Mouse (Mus musculus) small intestine, adult 2 months (tissue): Measurements from ENCODE around the gene Stab1. TPM values are rescaled to one million over a fixed set of nuclear protein-coding genes. Genes with fewer than 3 reads are reported as not detected.

Experiments used
- H3K27ac ChIP-seq: fragments of 200-500 bp; 2 replicates; pipeline ENCODE4 v1.5.1; 2012; ENCODE audit warnings: low read depth, low read length, control low read depth, inconsistent platforms; ENCODE audit not compliant: insufficient read depth
- H3K27me3 ChIP-seq: fragments of 200-500 bp; 2 replicates; pipeline ENCODE4 v1.6.1; 2012; ENCODE audit warnings: mild to moderate bottlenecking, moderate library complexity, low read length, inconsistent platforms; ENCODE audit not compliant: control insufficient read depth, insufficient read depth
- H3K36me3 ChIP-seq: fragments of 200-500 bp; 2 replicates; pipeline ENCODE4 v1.6.1; 2012; ENCODE audit warnings: mild to moderate bottlenecking, low read length, control low read depth, inconsistent platforms; ENCODE audit not compliant: control insufficient read depth, insufficient read depth
- H3K4me1 ChIP-seq: fragments of 200-500 bp; 2 replicates; pipeline ENCODE4 v1.6.1; 2012; ENCODE audit warnings: low read length, inconsistent platforms, mixed read lengths; ENCODE audit not compliant: control insufficient read depth, insufficient read depth, insufficient read length
- H3K4me3 ChIP-seq: fragments of 200-500 bp; 2 replicates; pipeline ENCODE4 v1.5.1; 2012; ENCODE audit warnings: low read depth, mild to moderate bottlenecking, control low read depth, inconsistent platforms, low read length, moderate library complexity
- CTCF ChIP-seq: fragments of 200-500 bp; IDR thresholded peaks from 2 replicates; pipeline ENCODE4 v1.5.1; 2012; ENCODE audit warnings: low read depth, mild to moderate bottlenecking, control low read depth, inconsistent platforms, low read length, moderate library complexity, mixed read lengths; ENCODE audit not compliant: insufficient replicate concordance, insufficient read length; ENCODE audit errors: extremely low read depth
- POLR2A ChIP-seq: fragments of 200-500 bp; IDR thresholded peaks from 2 replicates; pipeline ENCODE4 v1.6.1; 2012; ENCODE audit warnings: low read depth, mild to moderate bottlenecking, control low read depth, inconsistent platforms, low read length, moderate library complexity
- WGBS: fragments of 180-500 bp; shearing (Covaris S2); methylation state at CpG from one replicate; pipeline ENCODE4 v1.1.7; 2018; 5-methylcytosine and 5-hydroxymethylcytosine counted together
- polyA plus RNA-seq: library from polyadenylated mRNA; depleted of rRNA; stranded (reverse); fragments of >200 nt; gene quantifications from 2 replicates; pipeline ENCODE4 v1.2.3, GENCODE M21; 2012

The Stab1 gene
- polyA plus RNA-seq, 1 experiment = 65.4 TPM

GRCm38 (mm10) chr14:31131272-31131821 is 37.1 kb downstream of the Stab1 start:
- Histone ChIP-seq H3K4me3 (peak overlapping the region; percentile 73), H3K27ac (no peak overlapping the region), H3K36me3 (no peaks in the 10 kb centered on the region), H3K4me1 (peaks cover 8% of the 10 kb centered on the region), H3K27me3 (peaks cover 3% of the 10 kb centered on the region)
- TF ChIP-seq CTCF = no peak
- TF ChIP-seq POLR2A = no peak
- 2% methylated on average over 43 of the region's 43 CpGs for WGBS

DNA sequence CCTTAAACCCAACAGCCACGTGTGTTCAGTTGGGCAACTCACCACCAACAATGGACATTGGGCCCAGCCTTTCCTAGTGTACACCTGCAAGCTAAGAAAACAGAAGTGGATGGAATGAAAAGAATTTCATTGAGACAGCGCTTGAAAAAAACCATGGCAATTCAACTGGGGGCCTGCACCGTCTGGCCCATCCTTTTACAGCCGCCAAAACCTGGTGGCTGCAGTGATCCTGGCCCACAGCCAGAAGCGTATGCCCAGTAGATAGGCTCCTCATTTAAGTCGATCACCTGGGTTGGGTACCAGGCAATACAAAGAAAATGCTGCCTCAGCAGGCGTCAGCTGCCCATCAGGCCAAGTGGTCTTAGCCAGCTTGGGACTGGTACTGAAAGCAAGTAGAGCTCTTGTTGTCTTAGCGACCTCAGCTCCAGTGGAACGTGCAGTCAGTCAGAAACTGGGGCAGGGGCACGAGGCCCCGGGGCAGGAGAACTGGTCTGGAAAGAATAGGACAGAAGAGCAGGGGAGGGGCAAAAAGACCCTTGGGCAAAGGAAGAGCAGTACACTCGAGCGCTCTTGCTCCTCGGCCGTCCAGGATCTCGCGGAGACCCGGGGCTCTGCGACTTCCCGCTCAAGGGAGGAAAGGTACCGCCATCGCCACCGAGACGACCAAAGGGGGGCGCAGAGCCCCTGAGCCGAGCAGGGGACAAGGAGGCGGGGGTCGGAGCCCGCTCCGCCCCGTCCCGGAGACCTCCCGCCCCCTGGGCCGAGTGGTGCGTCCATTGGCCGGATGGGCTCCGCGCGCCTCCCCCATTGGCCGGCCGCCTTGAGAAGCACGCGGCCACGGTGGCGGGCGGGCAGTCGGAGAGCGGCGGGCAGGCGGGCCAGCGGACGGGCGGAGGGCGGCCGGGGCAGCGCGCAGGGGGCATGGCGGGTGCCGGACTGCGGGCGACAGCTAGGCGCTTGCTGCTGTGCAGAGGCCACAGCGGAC is 37.9 kb downstream of the Stab1 start, which contains the start of gene Nt5dc2:
Gene Nt5dc2, plus strand, starts transcription at position 818 of the 985 bp plus-strand sequence.
- 4% methylated on average over 63 of the region's 63 CpGs for WGBS
- no peaks in the 10 kb centered on the region for H3K36me3 ChIP-seq

DNA sequence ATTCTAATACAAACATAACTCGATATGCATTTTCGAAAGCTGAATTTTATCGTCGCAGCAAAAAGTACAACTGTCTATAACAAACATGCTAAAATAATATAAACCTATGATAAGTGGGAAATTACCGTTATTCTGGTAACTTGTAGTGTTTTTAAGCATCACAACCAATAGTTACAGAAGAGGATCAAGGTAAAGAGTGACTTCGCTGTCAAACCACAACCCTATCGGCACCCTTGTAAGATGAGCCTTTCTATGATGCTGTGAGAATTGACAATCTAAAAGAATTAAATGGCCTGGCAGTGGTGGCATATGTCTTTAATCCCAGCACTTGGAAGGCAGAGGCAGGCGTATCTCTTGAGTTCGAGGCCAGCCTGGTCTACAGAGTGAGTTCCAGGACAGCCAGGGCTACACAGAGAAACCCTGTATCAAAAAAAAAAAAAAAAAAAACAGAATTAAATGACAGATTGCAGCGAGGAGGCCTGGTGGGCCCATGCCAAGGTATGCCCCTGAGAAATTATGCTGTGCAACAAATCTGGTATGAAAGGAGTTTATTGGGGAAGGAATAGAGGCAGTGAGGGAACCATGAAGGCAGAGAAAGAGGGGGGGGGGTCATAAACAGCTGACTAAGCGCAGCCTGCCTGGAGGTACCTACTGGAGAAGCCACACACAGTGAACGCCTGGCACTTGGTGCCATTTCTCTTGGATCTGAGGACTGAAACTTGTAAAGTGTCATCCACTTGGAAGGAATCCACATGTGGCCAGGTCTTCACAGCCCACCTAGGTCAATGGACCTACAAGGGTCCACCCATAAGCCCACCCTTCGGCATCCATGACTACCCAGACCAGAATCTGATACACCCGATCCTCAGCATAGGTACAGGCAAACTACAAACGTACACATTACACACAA is 38.9 kb downstream of the Stab1 start:
- 55% methylated on average over 15 of the region's 15 CpGs for WGBS
- peaks cover 3% of the 10 kb centered on the region for H3K27me3 ChIP-seq
- H3K36me3 ChIP-seq = no peaks in the 10 kb centered on the region
- TF ChIP-seq POLR2A (no peak), CTCF (no peak)
- H3K4me1 ChIP-seq = peaks cover 11% of the 10 kb centered on the region
- H3K4me3 ChIP-seq = peak overlapping the region; percentile 58; the same call in 1 of the 2 replicates
- H3K27ac ChIP-seq = no peak overlapping the region

More for the DNA sequence above, 37.9 kb downstream of the Stab1 start, which contains the start of gene Nt5dc2:
- H3K4me3 ChIP-seq = peak within 1 kb of the TSS; percentile 73
- no peak within 1 kb of the TSS for H3K27ac ChIP-seq
- peaks cover 3% of the 10 kb centered on the region for H3K27me3 ChIP-seq
- peaks cover 11% of the 10 kb centered on the region for H3K4me1 ChIP-seq
- TF ChIP-seq POLR2A (no peak), CTCF (no peak)

- TF ChIP-seq POLR2A (peak; percentile 80), CTCF (peak; percentile 47; the same call in 1 of the 2 replicates)
- peaks cover 3% of the 10 kb centered on the region for H3K27me3 ChIP-seq
- WGBS = under 1% methylated on average over 33 of the region's 33 CpGs
- H3K4me3 ChIP-seq = peak within 1 kb of the TSS; percentile 68
- H3K27ac ChIP-seq = peak within 1 kb of the TSS; percentile 74
- no peaks in the 10 kb centered on the region; the same call in 1 of the 2 replicates for H3K36me3 ChIP-seq
- H3K4me1 ChIP-seq = peaks cover 11% of the 10 kb centered on the region
These were observed 39.6 kb downstream of the Stab1 start, which contains the start of gene Smim4 for GRCm38 (mm10) chr14:31128826-31129219. Smim4 (minus strand) TSS chr14:31128956.

GRCm38 (mm10) chr14:31128101-31128825 is 40.2 kb downstream of the Stab1 start:
- TF ChIP-seq POLR2A (no peak), CTCF (no peak)
- Histone ChIP-seq H3K36me3 (peaks cover 2% of the 10 kb centered on the region), H3K4me3 (peak overlapping the region; percentile 68), H3K4me1 (peaks cover 11% of the 10 kb centered on the region), H3K27me3 (peaks cover 3% of the 10 kb centered on the region), H3K27ac (peak overlapping the region; percentile 74)
- 1% methylated on average over 23 of the region's 23 CpGs for WGBS

GRCm38 (mm10) chr14:31126826-31127225 is 41.6 kb downstream of the Stab1 start:
- WGBS = 94% methylated on average over 8 of the region's 8 CpGs
- no peak for TF ChIP-seq CTCF
- no peak for TF ChIP-seq POLR2A

More at GRCm38 (mm10) chr14:31126826-31127225, 41.6 kb downstream of the Stab1 start:
- H3K27ac ChIP-seq = no peak overlapping the region
- no peak overlapping the region for H3K4me3 ChIP-seq
- peaks cover 11% of the 10 kb centered on the region for H3K4me1 ChIP-seq
- H3K27me3 ChIP-seq = peaks cover 1% of the 10 kb centered on the region
- H3K36me3 ChIP-seq = peaks cover 8% of the 10 kb centered on the region
